Mouse (Mus musculus) testis, adult 2 months (tissue): ENCODE data around the gene Gm20388. TPM values are rescaled to one million over a fixed set of nuclear protein-coding genes. Genes with fewer than 3 reads are reported as not detected.

Experiments
- H3K27ac ChIP-seq: fragments of 200-500 bp; 2 replicates; pipeline ENCODE4 v1.5.1; 2012; ENCODE audit warnings: low read depth, low read length; ENCODE audit not compliant: control insufficient read depth, insufficient read depth
- H3K27me3 ChIP-seq: fragments of 200-500 bp; 2 replicates; pipeline ENCODE4 v1.6.1; 2012; ENCODE audit warnings: mild to moderate bottlenecking, low read length, moderate library complexity; ENCODE audit not compliant: control insufficient read depth, insufficient read depth
- H3K36me3 ChIP-seq: fragments of 200-500 bp; 2 replicates; pipeline ENCODE4 v1.6.1; 2012; ENCODE audit warnings: mild to moderate bottlenecking, low read length; ENCODE audit not compliant: control insufficient read depth, insufficient read depth
- H3K4me1 ChIP-seq: fragments of 200-500 bp; 2 replicates; pipeline ENCODE4 v1.6.1; 2012; ENCODE audit warnings: low read length; ENCODE audit not compliant: control insufficient read depth, insufficient read depth
- H3K4me3 ChIP-seq: fragments of 200-500 bp; 2 replicates; pipeline ENCODE4 v1.5.1; 2012; ENCODE audit warnings: low read depth, mild to moderate bottlenecking, low read length, moderate library complexity, mixed read lengths; ENCODE audit not compliant: control insufficient read depth
- CTCF ChIP-seq: fragments of 200-500 bp; IDR thresholded peaks from 2 replicates; pipeline ENCODE4 v1.5.1; 2012; ENCODE audit warnings: low read depth, mild to moderate bottlenecking, inconsistent platforms, low read length, moderate library complexity; ENCODE audit not compliant: control insufficient read depth, insufficient read depth, insufficient replicate concordance
- POLR2A ChIP-seq: fragments of 200-500 bp; IDR thresholded peaks from 2 replicates; pipeline ENCODE4 v1.6.1; 2012; ENCODE audit warnings: low read depth, mild to moderate bottlenecking, inconsistent platforms, low read length, moderate library complexity; ENCODE audit not compliant: control insufficient read depth
- polyA plus RNA-seq: library from polyadenylated mRNA; depleted of rRNA; stranded (reverse); fragments of >200 nt; gene quantifications from 2 replicates; pipeline ENCODE4 v1.2.3, GENCODE M21; 2012

Gene Gm20388
- polyA plus RNA-seq, 1 experiment: 5.6 TPM

GRCm38 (mm10) chr8:123725261-123725660 lies 3814.6 kb downstream of the Gm20388 start:
- Histone ChIP-seq H3K4me3 (no peak overlapping the region), H3K4me1 (no peaks in the 10 kb centered on the region), H3K27ac (no peak overlapping the region), H3K27me3 (no peaks in the 10 kb centered on the region), H3K36me3 (no peaks in the 10 kb centered on the region)
- TF ChIP-seq CTCF: no peak
- TF ChIP-seq POLR2A: no peak

GRCm38 (mm10) chr8:123726759-123727158 lies 3816.1 kb downstream of the Gm20388 start:
- H3K4me1 ChIP-seq: no peaks in the 10 kb centered on the region; the same call in 1 of the 2 replicates
- no peak overlapping the region for H3K4me3 ChIP-seq
- H3K36me3 ChIP-seq: no peaks in the 10 kb centered on the region
- H3K27me3 ChIP-seq: no peaks in the 10 kb centered on the region
- no peak for TF ChIP-seq POLR2A
- no peak for TF ChIP-seq CTCF
- no peak overlapping the region for H3K27ac ChIP-seq

- no peaks in the 10 kb centered on the region for H3K27me3 ChIP-seq
- no peaks in the 10 kb centered on the region for H3K36me3 ChIP-seq
- no peak overlapping the region for H3K27ac ChIP-seq
- H3K4me3 ChIP-seq: no peak overlapping the region
- H3K4me1 ChIP-seq: no peaks in the 10 kb centered on the region; the same call in 1 of the 2 replicates
- TF ChIP-seq POLR2A (no peak), CTCF (no peak)
Measured at GRCm38 (mm10) chr8:123729055-123729785, 3818.6 kb downstream of the Gm20388 start.

- TF ChIP-seq POLR2A (no peak), CTCF (no peak)
- H3K4me1 ChIP-seq: no peaks in the 10 kb centered on the region; the same call in 1 of the 2 replicates
- H3K4me3 ChIP-seq: no peak overlapping the region
- no peaks in the 10 kb centered on the region for H3K36me3 ChIP-seq
- no peaks in the 10 kb centered on the region for H3K27me3 ChIP-seq
- H3K27ac ChIP-seq: no peak overlapping the region
Measured at GRCm38 (mm10) chr8:123729786-123730411, 3819.3 kb downstream of the Gm20388 start.

GRCm38 (mm10) chr8:123732332-123732731 lies 3821.7 kb downstream of the Gm20388 start:
- H3K27me3 ChIP-seq: no peaks in the 10 kb centered on the region
- TF ChIP-seq CTCF: no peak
- TF ChIP-seq POLR2A: no peak
- H3K4me3 ChIP-seq: no peak overlapping the region
- H3K4me1 ChIP-seq: no peaks in the 10 kb centered on the region; the same call in 1 of the 2 replicates
- no peaks in the 10 kb centered on the region for H3K36me3 ChIP-seq
- no peak overlapping the region; the same call in 1 of the 2 replicates for H3K27ac ChIP-seq

GRCm38 (mm10) chr8:123734486-123734885 lies 3823.8 kb downstream of the Gm20388 start:
- Histone ChIP-seq H3K36me3 (no peaks in the 10 kb centered on the region), H3K27ac (peak overlapping the region; percentile 47; the same call in 1 of the 2 replicates), H3K4me1 (no peaks in the 10 kb centered on the region; the same call in 1 of the 2 replicates), H3K27me3 (no peaks in the 10 kb centered on the region), H3K4me3 (no peak overlapping the region)
- TF ChIP-seq CTCF (no peak), POLR2A (no peak)

- TF ChIP-seq CTCF: no peak
- Histone ChIP-seq H3K27me3 (no peaks in the 10 kb centered on the region), H3K27ac (no peak overlapping the region), H3K4me1 (no peaks in the 10 kb centered on the region), H3K36me3 (no peaks in the 10 kb centered on the region), H3K4me3 (no peak overlapping the region)
Measured at GRCm38 (mm10) chr8:123736974-123737373, 3826.3 kb downstream of the Gm20388 start.
